Mouse (Mus musculus) embryonic fibroblast, embryonic 13.5 days (primary cell): ENCODE data around the gene Adamtsl1.

ENCODE experiments used
- CTCF ChIP-seq: IDR thresholded peaks from 2 replicates; pipeline ENCODE4 v1.5.1; 2011; ENCODE audit warnings: mild to moderate bottlenecking, control low read depth, low read length, moderate library complexity, borderline replicate concordance; ENCODE audit not compliant: insufficient read depth
- POLR2A ChIP-seq: IDR thresholded peaks from 2 replicates; pipeline ENCODE4 v1.6.1; 2011; ENCODE audit warnings: low read depth, mild to moderate bottlenecking, control low read depth, low read length, moderate library complexity

- TF ChIP-seq CTCF (no peak), POLR2A (no peak)
Measured at GRCm38 (mm10) chr4:86288264-86288663, 774.3 kb downstream of the Adamtsl1 start.
